Mouse (Mus musculus): ENCODE data around the gene Vps37d.

The Vps37d gene

DNA sequence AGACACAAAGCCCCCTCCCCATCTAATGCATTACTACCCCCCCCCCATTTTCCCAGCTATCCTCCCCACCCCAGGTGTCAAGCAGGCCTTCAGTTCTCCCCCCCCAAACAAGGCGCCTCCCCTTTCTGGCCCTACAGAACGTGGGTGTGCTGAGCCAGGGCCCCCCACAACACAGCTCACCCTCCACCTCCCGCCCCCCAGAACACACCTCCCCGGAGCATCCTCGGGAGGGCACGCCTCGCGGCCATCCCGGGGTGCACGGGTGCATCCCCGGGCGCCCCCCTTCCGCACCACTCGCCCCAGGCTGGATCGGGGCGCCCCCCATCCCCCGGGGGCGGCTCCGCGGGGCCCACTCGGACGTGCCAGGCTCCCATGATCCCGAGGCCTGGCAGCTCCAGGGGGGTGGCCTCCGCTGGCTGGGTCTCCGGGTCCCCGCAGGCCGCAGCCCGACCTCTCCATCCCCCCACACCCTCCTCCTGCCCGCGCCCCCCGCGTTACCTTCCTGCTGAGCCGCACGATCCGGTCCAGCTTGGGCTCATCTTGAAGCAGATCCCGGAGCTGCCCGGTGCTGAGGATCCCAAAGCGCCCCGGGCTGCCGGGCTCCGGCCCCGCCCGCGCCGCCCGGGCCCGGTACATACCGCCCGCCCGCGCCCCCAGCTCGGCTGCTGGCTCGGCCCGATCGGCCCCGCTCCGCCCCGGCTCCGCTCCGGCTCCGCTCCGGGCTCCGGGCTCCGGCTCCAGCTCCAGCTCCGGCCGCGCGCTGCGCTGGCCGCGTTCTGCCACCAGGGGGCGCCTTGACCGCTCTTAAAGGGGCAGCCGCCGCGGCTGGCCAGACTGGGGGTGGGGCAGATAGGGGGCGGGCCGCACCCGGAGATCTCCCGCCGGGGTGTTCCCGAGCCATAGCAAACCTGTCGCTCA lies at the start of gene Vps37d:
Gene Vps37d, minus strand, starts transcription at position 703 of the 918 bp plus-strand sequence.
- DNase-seq (ENCODE audit: low spot score): peak; percentile 99

DNA sequence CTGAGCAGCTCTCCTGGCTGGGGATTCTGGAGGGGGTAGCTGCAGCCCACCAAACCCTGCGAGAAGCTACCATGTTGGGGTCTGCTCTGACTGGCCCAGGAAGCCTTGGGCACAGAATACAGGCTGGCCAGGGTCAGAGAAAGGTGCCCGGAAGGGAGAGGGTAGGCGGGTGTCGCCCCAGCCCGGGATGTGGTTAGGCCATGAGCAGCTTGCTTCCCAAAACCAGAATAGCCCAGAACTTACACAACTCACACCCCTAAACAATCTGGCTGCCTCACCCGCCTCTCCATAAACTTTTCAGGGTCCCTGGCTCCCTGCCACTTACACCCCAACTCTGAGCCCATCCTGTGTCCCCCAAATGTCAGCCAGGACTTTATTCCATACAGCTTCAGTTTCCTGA lies 49.6 kb upstream of the Vps37d start:
- no peak for DNase-seq (ENCODE audit: low spot score)

DNA sequence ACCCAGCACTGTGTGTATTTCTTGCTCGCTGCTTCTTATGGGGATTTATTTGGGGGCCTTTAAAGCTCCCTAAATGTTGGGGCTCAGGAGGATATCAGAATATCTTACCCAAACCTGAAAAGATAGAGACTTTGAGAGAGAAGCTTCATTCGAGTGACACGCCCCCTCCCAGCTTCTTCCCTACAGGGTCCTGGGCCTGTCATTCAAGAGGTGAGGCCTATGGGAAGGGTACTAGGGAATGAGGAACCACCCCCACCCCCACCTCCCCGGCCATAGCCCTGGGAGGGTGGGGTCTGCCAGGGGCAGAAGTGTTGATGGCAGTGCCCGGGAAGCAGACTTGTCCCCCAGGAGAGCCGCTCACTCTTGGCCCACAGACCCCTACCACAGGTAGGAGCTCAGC lies 48.1 kb upstream of the Vps37d start:
- DNase-seq (ENCODE audit: low spot score): no peak

DNA sequence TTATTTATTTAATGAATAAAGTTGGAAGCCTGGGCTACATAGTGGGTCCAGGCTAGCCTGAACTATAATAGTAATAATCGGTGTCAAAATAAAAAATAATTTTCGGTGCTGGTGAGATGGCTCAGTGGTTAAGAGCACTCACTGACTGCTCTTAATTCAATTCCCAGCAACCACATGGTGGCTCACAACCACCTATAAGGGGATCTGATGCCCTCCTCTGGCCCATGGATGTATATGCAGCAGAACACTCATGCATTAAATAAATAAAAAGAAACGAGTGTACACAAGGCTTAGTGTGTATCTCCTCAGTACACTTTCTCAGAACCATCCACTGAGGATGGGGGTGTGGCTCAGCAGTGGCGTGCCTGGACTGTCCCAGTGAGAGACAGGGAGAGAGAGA lies 42.7 kb upstream of the Vps37d start:
- DNase-seq (ENCODE audit: low spot score): no peak

DNA sequence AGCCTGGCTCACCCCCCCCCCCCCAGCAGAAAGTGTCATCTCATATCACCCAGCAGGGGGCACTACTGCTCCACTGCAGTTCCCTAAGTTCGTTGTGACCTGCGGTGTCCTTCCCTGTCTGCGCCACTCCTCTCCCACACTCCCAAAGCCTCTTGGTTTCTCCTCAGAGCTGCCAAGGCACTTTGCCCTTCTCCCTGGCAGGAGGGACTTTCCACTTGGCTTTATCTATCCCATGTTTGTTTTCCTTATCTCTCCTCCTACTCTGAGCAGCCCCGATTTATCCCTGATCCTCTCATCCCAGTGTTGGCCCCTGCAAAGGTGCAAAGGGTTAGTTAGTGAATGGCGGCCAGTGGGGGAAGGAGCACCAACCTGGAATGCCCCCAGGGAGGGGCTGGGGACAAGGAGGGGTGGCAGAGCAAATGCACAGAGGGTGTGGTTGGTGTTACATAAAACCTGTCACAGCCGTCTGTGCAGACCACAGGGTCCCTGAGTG lies 40.6 kb upstream of the Vps37d start:
- DNase-seq (ENCODE audit: low spot score): peak; percentile 60

DNA sequence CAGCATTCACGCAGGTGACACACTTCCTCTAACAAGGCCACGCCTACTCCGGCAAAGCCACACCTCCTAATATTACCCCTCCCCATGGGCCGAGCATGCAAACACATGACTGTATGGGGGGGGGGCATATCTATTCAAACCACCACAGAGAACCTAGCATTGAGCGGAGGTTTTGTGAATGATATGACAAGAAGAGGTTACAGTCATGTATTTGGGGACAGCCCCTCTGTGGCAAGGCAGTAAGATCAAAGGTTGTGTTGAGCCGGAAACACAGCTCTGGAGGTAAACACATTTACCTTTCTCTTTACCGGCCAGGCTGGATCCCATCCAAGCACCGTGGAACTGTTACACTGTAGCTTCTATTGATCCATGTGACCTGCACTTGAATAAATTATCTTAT lies 37.2 kb upstream of the Vps37d start:
- no peak for DNase-seq (ENCODE audit: low spot score)

DNA sequence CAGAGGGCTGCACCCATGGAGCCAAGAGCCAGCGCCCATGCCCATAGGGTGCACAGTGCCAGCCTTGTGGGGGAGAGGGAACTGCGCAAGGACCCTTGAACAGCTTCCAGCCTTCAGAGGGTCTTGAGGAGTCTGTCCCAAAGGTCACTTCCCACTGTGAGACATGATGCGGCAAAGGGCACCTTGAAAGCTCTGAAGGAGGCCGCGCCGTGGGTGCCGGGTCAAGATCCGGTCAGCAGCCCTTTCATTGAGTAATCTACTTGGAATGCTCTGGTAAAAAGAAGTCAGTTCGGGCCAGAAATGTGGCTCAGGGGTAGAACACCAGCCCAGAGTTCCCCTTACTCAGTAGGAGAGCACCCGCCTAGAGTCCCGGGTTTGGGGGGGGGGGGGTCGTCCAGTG lies 35.7 kb upstream of the Vps37d start:
- no peak for DNase-seq (ENCODE audit: low spot score)

DNA sequence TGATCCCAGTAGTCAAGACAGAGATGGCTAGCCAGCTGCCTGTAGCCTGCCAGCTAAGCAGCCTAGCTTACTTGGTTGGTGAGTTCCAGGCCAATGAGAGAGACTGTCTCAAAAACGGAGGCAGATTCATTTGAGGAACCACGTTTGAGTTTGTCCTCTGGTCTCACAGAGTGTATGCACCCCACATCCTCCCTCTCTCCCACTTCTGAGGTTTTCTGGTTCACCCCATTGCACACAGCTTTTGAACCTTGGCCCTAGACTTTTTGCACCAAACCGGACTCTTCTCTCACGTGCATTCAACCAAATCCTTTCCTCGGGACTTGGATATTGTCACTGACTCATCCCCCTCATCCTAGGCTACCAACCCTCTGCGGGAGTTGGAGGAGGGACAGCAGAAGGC lies 31.9 kb upstream of the Vps37d start:
- DNase-seq (ENCODE audit: low spot score): no peak

DNA sequence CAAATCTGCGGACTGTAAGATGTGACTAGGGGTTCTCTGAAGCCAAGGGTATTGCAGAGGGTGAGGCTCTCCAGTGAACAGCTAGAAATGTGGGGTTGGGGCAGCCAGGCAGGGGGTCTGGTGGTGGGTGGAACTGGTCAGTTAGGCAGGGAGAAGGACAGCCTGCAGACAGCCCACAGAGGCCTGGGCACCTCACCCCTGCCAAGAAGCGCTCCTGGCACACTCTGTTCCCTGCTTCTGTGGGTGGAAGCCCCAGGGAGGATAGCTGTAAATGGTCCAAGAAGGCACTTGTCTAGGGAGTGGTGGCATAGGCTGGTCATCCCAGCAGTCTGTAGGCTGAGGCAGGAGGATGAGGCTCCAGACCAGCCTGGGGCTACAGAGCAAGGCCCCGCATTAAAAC lies 31.4 kb upstream of the Vps37d start:
- no peak for DNase-seq (ENCODE audit: low spot score)

DNA sequence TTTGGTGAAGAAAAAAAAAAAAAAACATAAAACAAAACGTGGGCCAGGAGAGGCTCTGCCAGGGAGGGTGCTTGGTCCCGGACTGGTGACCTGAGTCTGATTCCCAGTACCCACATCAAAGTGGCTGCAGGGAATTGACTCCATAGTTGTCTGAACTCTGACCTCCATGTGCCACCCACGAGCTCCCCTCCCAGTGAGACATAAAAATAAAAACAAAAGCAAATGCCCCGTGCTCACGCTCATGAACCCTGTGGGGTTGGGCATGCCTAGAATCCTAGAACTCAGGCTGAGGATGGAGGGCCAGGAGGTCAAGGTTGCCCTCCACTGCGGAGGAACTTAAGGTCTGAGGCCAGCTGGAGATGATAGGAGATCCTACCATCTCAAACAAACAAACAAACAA lies 31.0 kb upstream of the Vps37d start:
- no peak for DNase-seq (ENCODE audit: low spot score)

DNA sequence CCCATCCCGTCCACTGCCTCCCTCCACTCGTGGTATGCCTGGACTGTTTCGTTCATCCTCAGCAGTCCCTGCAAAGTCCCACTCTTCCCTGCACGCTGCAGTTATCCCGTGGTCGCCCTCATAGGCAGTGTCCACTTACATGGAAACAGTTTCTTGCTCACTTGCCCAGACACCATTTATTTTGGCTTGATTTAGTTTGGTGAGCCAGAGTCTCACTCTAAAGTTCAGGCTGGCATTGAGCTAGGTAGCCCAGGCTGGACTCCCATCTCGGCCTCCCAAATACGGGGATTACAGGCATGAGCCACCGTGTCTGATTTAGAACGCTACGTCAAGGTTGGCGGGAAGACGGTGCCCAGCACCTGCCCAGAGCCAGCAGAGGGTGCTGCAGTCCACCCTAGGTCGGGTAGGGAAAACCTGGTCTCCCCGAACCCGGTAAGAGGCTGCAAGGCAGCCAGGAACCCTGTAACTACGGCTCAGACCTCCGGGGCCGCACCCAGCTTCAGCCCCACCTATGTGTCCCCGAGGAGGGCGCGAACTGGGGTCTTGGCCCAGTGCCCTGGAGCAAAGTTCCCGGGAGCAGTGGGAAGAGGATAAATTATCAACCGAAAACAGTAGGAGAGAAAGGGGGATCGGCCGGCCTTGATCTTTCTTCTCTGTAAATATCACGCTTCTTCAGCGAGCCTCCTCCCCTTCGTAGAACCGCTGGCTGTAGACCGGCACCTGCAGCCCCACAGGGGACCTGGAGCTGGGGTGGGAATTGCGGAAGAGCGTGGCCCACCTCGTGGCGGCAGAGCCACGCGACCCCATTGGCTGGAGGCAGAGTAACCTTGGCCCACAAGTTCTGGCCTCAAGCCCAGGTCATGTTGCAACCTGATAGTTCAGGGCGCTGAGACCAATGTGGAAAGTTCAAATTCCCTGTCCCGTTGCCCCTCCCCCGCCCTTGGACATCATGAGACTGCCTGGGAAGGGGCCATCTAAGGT lies 29.7 kb upstream of the Vps37d start:
- peak; percentile 51 for DNase-seq (ENCODE audit: low spot score)

DNA sequence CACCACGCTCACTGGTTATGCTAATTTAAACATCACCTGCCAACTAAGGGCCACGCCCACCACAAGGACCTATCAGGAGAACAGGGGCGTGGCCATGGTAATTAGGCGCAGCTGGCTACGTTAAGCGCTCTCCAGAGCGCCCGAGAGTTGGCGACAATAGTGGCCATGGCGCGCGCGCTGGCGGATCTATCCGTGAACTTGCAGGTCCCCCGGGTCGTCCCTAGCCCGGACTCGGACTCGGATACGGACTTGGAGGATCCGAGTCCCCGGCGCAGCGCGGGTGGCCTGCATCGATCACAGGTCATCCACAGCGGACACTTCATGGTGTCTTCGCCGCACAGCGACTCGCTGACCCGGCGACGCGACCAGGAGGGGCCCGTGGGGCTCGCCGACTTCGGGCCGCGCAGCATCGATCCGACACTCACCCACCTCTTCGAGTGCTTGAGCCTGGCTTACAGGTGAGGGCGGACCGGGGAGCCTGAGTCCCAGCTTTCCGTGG lies 28.7 kb upstream of the Vps37d start:
- DNase-seq (ENCODE audit: low spot score): peak; percentile 67

DNA sequence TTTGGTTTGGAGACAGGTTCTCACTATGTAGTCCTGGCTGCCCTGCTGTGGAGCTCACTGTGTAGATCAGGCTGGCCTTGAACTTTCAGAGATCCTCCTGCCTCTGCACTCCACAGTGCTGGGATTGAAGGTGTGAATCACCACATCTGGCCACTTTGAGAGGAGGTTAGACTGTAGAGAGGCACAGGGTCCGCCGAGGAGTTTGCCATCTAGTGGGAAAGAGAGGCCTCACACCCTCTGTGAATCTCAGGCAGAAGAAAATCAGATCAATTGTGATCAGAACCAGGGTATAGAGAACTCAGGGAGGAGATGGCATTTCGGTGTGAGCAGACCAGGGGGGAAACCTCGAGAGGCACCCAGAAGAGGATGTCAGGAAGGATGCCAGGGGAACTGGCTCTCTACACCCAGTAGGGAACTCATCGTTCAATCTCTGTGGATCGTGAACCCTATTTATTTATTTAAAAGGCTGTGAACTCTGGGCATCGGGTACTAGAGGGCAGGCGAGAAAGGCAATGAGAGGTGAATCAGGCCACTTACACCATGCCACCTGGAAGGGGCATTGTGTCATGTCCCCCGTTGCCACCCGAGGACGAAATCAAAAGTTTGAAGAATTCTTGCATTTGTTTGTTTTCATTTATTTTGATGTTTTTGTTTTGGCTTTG lies 26.1 kb upstream of the Vps37d start:
- DNase-seq (ENCODE audit: low spot score): no peak

DNA sequence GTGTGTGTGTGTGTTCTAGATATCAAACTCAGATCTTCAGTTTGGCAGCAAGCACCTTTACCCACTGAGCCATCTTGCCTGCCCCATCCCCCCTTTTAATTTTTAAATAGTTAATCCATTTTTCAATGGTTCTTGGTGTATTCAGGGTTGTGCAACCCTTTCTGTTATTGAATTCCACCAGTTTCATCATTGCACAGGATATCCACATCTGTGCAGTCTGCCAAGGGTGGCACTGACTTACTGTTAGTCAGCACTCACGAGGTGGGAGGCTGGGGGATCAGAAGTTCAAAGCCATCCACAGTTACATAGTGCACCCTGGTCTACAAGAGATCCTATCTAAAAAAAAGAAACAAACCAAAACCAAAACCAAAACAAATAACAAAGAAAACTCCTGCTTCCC lies 22.9 kb upstream of the Vps37d start:
- DNase-seq (ENCODE audit: low spot score): no peak

DNA sequence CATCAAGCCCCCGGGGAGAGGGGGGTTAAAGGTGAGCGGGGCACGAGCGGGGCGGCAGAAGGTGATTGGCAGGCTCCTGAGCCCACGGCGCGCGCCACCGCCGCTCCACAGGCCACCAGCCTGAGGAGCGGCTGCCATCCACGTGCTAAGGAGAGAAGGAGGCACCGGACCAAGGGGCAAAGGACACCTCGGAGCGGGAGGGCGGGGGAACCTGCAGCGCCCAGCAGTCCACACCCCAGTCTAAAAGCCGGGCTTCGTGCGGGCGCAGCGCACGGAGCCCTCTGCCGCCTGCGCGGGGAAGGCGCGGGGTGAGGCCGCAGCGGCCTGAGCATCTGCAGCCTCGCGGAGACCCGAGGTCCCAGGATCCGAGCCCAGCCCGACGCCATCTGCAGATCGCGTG lies 11.6 kb upstream of the Vps37d start, which contains the start of gene Mlxipl:
Gene Mlxipl, plus strand, starts transcription at position 238 of the 400 bp plus-strand sequence.
- no peak for DNase-seq (ENCODE audit: low spot score)

DNA sequence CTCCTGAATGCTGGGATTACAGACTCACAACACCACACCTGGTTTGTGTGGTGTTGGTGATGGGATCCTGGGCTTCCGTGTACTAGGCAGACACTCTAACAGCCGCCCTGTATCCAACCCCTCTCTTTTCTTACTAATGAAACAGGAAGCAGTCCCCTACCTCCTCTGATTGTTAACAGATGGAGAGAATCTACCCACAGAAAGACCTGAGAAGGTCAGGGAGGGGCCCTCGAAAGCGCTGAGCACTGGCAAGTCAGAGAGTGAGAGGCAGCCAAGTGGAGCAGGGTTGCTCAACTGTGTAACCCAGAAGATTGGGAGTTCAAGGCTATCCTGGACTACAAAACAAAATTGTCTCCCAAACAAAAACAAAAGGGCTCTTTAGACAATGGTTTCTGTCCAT lies 8.8 kb upstream of the Vps37d start:
- DNase-seq (ENCODE audit: low spot score): no peak

DNA sequence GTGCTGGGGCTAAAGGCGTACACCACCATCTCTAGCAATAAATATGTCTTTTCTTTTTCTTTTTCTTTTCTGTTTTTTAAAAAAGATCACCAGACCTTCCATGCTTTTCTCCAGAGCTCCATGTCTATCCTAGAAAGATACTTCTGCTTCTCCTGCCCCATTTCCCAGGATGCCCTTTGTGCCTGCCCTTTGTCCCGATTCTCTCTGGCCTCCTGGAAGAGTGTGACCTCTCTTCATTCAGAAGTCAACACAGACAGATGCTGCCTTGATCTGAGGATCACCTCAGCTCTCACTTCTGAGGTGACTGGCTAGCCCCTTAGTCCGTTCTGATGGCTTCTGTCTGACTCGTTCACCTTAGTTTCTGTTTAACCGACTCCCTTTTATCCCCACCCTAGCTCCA lies 2.5 kb upstream of the Vps37d start:
- no peak for DNase-seq (ENCODE audit: low spot score)

DNA sequence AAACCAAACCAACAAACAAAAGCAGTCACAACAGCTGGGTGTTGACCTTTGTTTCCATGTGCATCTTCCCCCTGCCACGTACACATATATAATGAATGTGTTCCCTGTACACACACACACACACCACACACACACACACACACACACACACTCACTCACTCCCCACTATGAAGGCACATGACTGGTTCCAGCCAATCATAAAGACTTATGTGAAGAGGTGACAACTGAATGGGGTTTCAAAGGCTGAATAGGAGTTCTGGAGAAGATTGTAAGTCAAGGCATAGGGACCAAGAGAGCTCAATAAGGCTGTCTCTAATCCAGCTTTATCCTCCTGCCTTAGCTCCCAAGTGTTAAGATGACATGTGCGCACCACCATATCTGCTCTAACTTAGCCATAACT lies 1.5 kb upstream of the Vps37d start:
- no peak for DNase-seq (ENCODE audit: low spot score)

DNA sequence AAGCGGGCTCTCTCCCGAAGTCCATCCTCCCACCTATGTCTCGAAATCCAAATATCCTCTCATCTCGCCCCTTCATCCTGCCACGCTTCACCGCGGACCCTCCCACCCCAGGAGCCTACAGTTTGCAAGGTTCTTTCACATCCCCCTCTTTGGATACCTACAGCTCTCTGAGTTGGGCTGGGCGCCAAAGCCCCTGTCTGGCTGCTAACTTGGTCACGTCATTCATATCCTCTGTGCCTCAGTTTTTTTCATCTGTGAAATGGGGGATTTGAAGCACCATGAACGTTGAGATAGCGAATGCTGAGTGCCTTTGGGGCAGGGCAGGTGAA lies 380 bp upstream of the Vps37d start:
- DNase-seq (ENCODE audit: low spot score): no peak

DNA sequence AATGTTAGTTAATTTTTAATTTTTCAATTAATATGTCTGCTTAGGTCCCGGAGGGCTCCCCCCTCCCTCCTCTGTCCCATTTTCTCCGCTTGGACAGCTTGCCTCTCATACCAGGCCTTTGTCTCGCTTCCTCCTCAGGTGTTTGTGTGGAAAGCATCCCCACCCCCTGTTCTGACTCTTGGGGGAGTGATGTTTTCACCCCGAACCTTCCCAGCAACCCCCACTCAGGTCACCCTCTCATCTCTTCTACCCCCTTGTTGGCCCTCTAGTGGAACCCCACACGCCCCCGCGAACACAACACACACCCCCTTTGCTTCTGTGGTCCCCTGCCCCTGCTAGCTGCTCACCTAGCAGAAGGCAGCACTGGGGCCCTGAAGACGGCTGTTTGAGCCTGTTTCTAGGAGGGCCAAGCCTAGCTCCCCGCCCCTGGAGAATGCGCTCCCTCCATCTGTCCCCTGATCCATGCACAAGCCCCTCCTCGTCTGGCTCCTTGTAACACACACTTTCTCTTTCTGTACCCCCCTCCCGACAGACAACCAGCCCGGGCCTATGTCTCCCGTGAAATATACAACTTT lies 1.0 kb downstream of the Vps37d start:
- peak; percentile 26 for DNase-seq (ENCODE audit: low spot score)

DNA sequence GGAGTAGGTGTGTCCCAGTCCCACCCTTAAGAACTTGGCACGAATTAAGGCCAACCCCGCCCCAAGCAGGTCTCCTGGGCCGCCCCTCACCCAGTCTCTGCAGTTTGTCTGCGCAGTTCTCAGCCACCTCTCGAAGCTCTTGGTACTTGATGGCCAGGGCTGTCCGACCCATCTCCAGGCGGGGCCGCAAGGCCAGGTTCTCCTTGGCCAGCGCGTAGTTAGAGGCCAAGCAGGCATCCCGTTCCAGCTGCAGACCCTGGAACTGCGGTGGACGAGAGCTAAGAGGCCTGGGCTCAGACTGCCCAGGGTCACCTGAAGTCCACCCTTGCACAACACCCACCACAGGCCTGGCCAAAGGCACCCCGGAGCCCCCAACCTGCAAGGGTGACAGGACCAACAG lies 1.7 kb downstream of the Vps37d start:
- DNase-seq (ENCODE audit: low spot score): no peak

DNA sequence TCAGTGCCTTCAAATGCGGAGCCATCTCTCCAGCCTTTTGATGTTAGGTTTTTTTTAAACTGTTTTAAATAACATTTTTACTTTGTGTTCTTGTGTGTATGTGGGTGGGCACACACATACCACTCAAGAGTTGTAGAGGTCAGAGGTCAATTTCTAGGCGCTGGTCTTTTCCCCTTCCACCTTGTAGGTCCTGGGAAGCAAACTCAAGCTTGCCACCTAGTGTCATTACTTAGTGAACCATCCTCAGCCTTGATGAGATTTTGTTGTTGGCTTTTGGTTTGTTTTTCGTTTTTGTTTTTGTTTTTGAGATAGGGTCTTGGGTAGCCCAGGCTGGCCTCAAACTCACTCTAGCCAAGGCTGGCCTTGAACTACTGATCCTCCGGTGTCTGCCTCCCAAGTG lies 2.4 kb downstream of the Vps37d start:
- no peak for DNase-seq (ENCODE audit: low spot score)

All from ovary, postnatal 14 days (tissue).